Mouse (Mus musculus) kidney, adult 2 months (tissue): ENCODE results near the gene Dxo.
"Not testable (repeated sequence)": the region's sequence is repeated elsewhere in the genome, so short reads cannot be mapped to it uniquely, and the experiment has no call there.

Experiments used
- CTCF ChIP-seq: fragments of 200-500 bp; conservative IDR thresholded peaks from 2 replicates; pipeline ENCODE4 v1.5.1; 2011; ENCODE audit warnings: low read depth, mild to moderate bottlenecking, control low read depth, low read length, moderate library complexity, mixed read lengths; ENCODE audit not compliant: insufficient read depth, insufficient read length
- POLR2A ChIP-seq: fragments of 200-500 bp; IDR thresholded peaks from one replicate; pipeline ENCODE4 v1.6.1; 2011; ENCODE audit warnings: low read depth, low read length, control low read depth

GRCm38 (mm10) chr17:34797211-34797995 lies 39.4 kb upstream of the Dxo start:
- TF ChIP-seq POLR2A, CTCF: not testable (repeated sequence)
